Mouse (Mus musculus) E14TG2a.4 (cell line): ENCODE results near the gene Yars2.

Source experiments
- CTCF ChIP-seq: conservative IDR thresholded peaks from 2 replicates; pipeline ENCODE4 v1.5.1; 2014; ENCODE audit warnings: low read length
- NANOG ChIP-seq: IDR thresholded peaks from 2 replicates; pipeline ENCODE4 v1.6.1; 2014; ENCODE audit warnings: borderline replicate concordance, low read length, mixed read lengths
- POU5F1 ChIP-seq: IDR thresholded peaks from 2 replicates; pipeline ENCODE4 v1.6.1; 2014; ENCODE audit warnings: low read length, borderline replicate concordance

DNA sequence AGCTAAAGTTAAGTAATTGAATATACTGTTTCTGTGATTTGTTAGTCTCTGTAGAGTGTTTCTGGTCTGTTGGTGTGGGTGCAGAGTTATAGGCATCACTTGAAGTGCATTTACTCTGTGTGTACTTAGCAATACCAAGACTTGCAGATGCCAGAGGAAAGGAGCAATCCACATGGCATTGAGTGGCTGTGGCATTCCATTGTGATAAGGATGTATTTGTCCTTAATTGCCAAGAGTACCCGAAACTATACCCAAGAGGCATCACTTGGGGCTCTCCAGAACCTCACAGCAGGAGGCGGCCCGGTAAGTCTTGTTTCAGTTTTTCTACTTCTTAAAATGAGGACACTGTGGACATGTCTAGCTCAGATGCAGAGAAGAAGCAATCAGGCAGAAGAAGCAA, 40.3 kb upstream of the Yars2 start:
- TF ChIP-seq CTCF (no peak), POU5F1 (no peak), NANOG (no peak)
